Mouse (Mus musculus) MEL (cell line): Measurements from ENCODE around the gene Mr1. TPM values are rescaled to one million over a fixed set of nuclear protein-coding genes. Genes with fewer than 3 reads are reported as not detected.

ENCODE experiments used
- DNase-seq: peaks from one replicate; pipeline ENCODE4 v3.0.0; 2011; ENCODE audit warnings: low read depth, low spot score
- H3K27ac ChIP-seq: 2 replicates; pipeline ENCODE4 v1.5.1; 2012; ENCODE audit warnings: low read depth, mild to moderate bottlenecking, control low read depth, low read length, moderate library complexity; ENCODE audit not compliant: control insufficient read depth
- H3K27me3 ChIP-seq, 2 experiments: fragments of 150-350 bp in 1 of 2; sonication (generic) in 1 of 2; 2 replicates each; pipeline ENCODE4 v1.6.1; 2012; ENCODE audit warnings: low read length in 2 of 2, mild to moderate bottlenecking in 2 of 2, improper control_type of control experiment in 1 of 2, moderate library complexity in 1 of 2; ENCODE audit not compliant: insufficient read depth in 2 of 2, control insufficient read depth in 1 of 2
- H3K36me3 ChIP-seq, 2 experiments: 2 replicates each; pipeline ENCODE4 v1.6.1; 2012 to 2014; ENCODE audit warnings: low read length in 2 of 2, improper control_type of control experiment in 1 of 2, inconsistent platforms in 1 of 2, mild to moderate bottlenecking in 1 of 2; ENCODE audit not compliant: insufficient read depth in 2 of 2, control insufficient read depth in 1 of 2
- H3K4me1 ChIP-seq, 2 experiments: fragments of 150-350 bp in 1 of 2; sonication (generic) in 1 of 2; 2 replicates each; pipeline ENCODE4 v1.6.1; 2012; ENCODE audit warnings: low read length in 2 of 2, improper control_type of control experiment in 1 of 2, mild to moderate bottlenecking in 1 of 2; ENCODE audit not compliant: insufficient read depth in 2 of 2, control insufficient read depth in 1 of 2
- H3K4me3 ChIP-seq, 2 experiments: fragments of 150-350 bp in 1 of 2; sonication (generic) in 1 of 2; 2 replicates each; pipeline ENCODE4 v1.5.1; 2012; ENCODE audit warnings: low read depth in 2 of 2, low read length in 2 of 2, mild to moderate bottlenecking in 2 of 2, moderate library complexity in 2 of 2, control low read depth in 1 of 2, improper control_type of control experiment in 1 of 2; ENCODE audit not compliant: control insufficient read depth in 1 of 2, insufficient read depth in 1 of 2
- H3K79me2 ChIP-seq: 2 replicates; pipeline ENCODE4 v1.6.1; 2012; ENCODE audit warnings: mild to moderate bottlenecking, low read length, moderate library complexity; ENCODE audit not compliant: control insufficient read depth, poor library complexity, insufficient read depth
- H3K9ac ChIP-seq: 2 replicates; pipeline ENCODE4 v1.6.1; 2012; ENCODE audit warnings: low read depth, mild to moderate bottlenecking, control low read depth, low read length, moderate library complexity; ENCODE audit not compliant: control insufficient read depth, poor library complexity, severe bottlenecking
- H3K9me3 ChIP-seq: fragments of 150-350 bp; sonication (generic); replicated peaks from 2 replicates; pipeline ENCODE4 v1.6.1; 2012; ENCODE audit warnings: mild to moderate bottlenecking, low read length, improper control_type of control experiment, moderate library complexity; ENCODE audit not compliant: insufficient read depth
- BHLHE40 ChIP-seq: IDR thresholded peaks from 2 replicates; pipeline ENCODE4 v1.6.1; 2012; ENCODE audit warnings: low read depth, mild to moderate bottlenecking, inconsistent platforms, low read length, improper control_type of control experiment, borderline replicate concordance
- CHD1 ChIP-seq: IDR thresholded peaks from 2 replicates; pipeline ENCODE4 v1.6.1; 2012; ENCODE audit warnings: low read depth, mild to moderate bottlenecking, inconsistent platforms, low read length, improper control_type of control experiment
- CHD2 ChIP-seq: IDR thresholded peaks from 2 replicates; pipeline ENCODE4 v1.6.1; 2011; ENCODE audit warnings: low read length, improper control_type of control experiment
- EP300 ChIP-seq, 2 experiments: IDR thresholded peaks; 2 replicates each; pipeline ENCODE4 v1.6.1; 2011; ENCODE audit warnings: improper control_type of control experiment in 2 of 2, low read length in 2 of 2, low read depth in 1 of 2, mild to moderate bottlenecking in 1 of 2
- ETS1 ChIP-seq: IDR thresholded peaks from 2 replicates; pipeline ENCODE4 v1.6.1; 2012; ENCODE audit warnings: low read depth, mild to moderate bottlenecking, inconsistent platforms, low read length, improper control_type of control experiment, moderate library complexity
- GABPA ChIP-seq: IDR thresholded peaks from 2 replicates; pipeline ENCODE4 v1.6.1; 2012; ENCODE audit warnings: low read depth, mild to moderate bottlenecking, inconsistent platforms, low read length, improper control_type of control experiment, moderate library complexity
- GATA1 ChIP-seq: IDR thresholded peaks from 2 replicates; pipeline ENCODE4 v1.6.1; 2011; ENCODE audit warnings: low read depth, low read length, improper control_type of control experiment
- HCFC1 ChIP-seq: IDR thresholded peaks from 2 replicates; pipeline ENCODE4 v1.6.1; 2012; ENCODE audit warnings: low read depth, mild to moderate bottlenecking, inconsistent platforms, low read length, improper control_type of control experiment, moderate library complexity
- JUND ChIP-seq: IDR thresholded peaks from 2 replicates; pipeline ENCODE4 v1.6.1; 2011; ENCODE audit warnings: low read depth, mild to moderate bottlenecking, improper control_type of control experiment, low read length
- KAT2A ChIP-seq: conservative IDR thresholded peaks from 2 replicates; pipeline ENCODE4 v1.6.1; 2012; ENCODE audit warnings: low read depth, low read length, improper control_type of control experiment, inconsistent platforms
- MAX ChIP-seq: IDR thresholded peaks from 2 replicates; pipeline ENCODE4 v1.6.1; 2011; ENCODE audit warnings: low read length, improper control_type of control experiment
- MXI1 ChIP-seq: IDR thresholded peaks from 2 replicates; pipeline ENCODE4 v1.6.1; 2011; ENCODE audit warnings: mild to moderate bottlenecking, low read depth, low read length, improper control_type of control experiment
- MYB ChIP-seq: IDR thresholded peaks from 2 replicates; pipeline ENCODE4 v1.6.1; 2011; ENCODE audit warnings: mild to moderate bottlenecking, low read depth, low read length, improper control_type of control experiment
- MYC ChIP-seq: IDR thresholded peaks from 2 replicates; pipeline ENCODE4 v1.6.1; 2011; ENCODE audit warnings: low read depth, mild to moderate bottlenecking, low read length, improper control_type of control experiment, moderate library complexity
- NRF1 ChIP-seq: IDR thresholded peaks from 2 replicates; pipeline ENCODE4 v1.6.1; 2014; ENCODE audit warnings: low read depth, mild to moderate bottlenecking, inconsistent platforms, low read length, improper control_type of control experiment, moderate library complexity; ENCODE audit not compliant: poor library complexity, insufficient read depth, severe bottlenecking
- POLR2AphosphoS2 ChIP-seq: IDR thresholded peaks from 2 replicates; pipeline ENCODE4 v1.6.1; 2011; ENCODE audit warnings: low read length, improper control_type of control experiment
- POLR2AphosphoS5 ChIP-seq: IDR thresholded peaks from 2 replicates; pipeline ENCODE4 v1.6.1; 2012; ENCODE audit warnings: low read depth, borderline replicate concordance, mild to moderate bottlenecking, inconsistent platforms, low read length, moderate library complexity, mixed read lengths
- RAD21 ChIP-seq: IDR thresholded peaks from 2 replicates; pipeline ENCODE4 v1.6.1; 2011; ENCODE audit warnings: mild to moderate bottlenecking, low read depth, low read length, improper control_type of control experiment
- RCOR1 ChIP-seq: IDR thresholded peaks from 2 replicates; pipeline ENCODE4 v1.6.1; 2012; ENCODE audit warnings: low read depth, mild to moderate bottlenecking, inconsistent platforms, low read length, improper control_type of control experiment
- SIN3A ChIP-seq: IDR thresholded peaks from 2 replicates; pipeline ENCODE4 v1.6.1; 2012; ENCODE audit warnings: low read length, improper control_type of control experiment, inconsistent platforms
- TAL1 ChIP-seq: IDR thresholded peaks from 2 replicates; pipeline ENCODE4 v1.6.1; 2012; ENCODE audit warnings: mild to moderate bottlenecking, inconsistent platforms, low read length, moderate library complexity, mixed read lengths
- TCF12 ChIP-seq: IDR thresholded peaks from 2 replicates; pipeline ENCODE4 v1.6.1; 2014; ENCODE audit warnings: low read depth, mild to moderate bottlenecking, inconsistent platforms, low read length, improper control_type of control experiment, moderate library complexity
- USF1 ChIP-seq: IDR thresholded peaks from 2 replicates; pipeline ENCODE4 v1.6.1; 2014; ENCODE audit warnings: low read depth, mild to moderate bottlenecking, inconsistent platforms, low read length, improper control_type of control experiment, moderate library complexity
- ZC3H11A ChIP-seq: IDR thresholded peaks from 2 replicates; pipeline ENCODE4 v1.6.1; 2012; ENCODE audit warnings: low read depth, mild to moderate bottlenecking, inconsistent platforms, low read length, improper control_type of control experiment
- polyA plus RNA-seq, 2 experiments: library from polyadenylated mRNA; stranded (reverse) in 1 of 2; unstranded in 1 of 2; fragments of >175 nt in 1 of 2; fragments of >200 nt in 1 of 2; gene quantifications; 2 replicates each; pipeline versions ENCODE4 v1.2.1 to v1.2.4; 2012; ENCODE audit warnings: low replicate concordance in 2 of 2, low read depth in 1 of 2; ENCODE audit not compliant: insufficient read length in 2 of 2, insufficient read depth in 1 of 2, missing spikeins in 1 of 2
- total RNA-seq: library from RNA; depleted of rRNA; stranded (reverse); fragments of 300-350 nt; gene quantifications from 2 replicates; pipeline ENCODE4 v1.2.3, GENCODE M21; 2012

The Mr1 gene
- total and polyA plus RNA-seq, 3 experiments: 2.0 to 3.9 TPM; not detected in 1

- Histone ChIP-seq H3K9ac (peak overlapping the region; percentile 80), H3K27ac (peak overlapping the region; percentile 58), H3K9me3 (no peaks in the 10 kb centered on the region), H3K79me2 (no peaks in the 10 kb centered on the region; the same call in 1 of the 2 replicates), H3K36me3 (peaks cover 0 to 26% of the 10 kb centered on the region in 2 experiments; a peak in 2 of 4 replicates), H3K4me1 (peaks cover 16 to 44% of the 10 kb centered on the region in 2 experiments), H3K4me3 (peak overlapping the region; percentile 54 to 60), H3K27me3 (no peaks in the 10 kb centered on the region)
- DNase-seq: no peak
- TF ChIP-seq EP300 (IDR thresholded peaks at IDR 0.05; ENCODE audit: low read depth in 1 of 2, low read length in 2 of 2): no peak
- TF ChIP-seq MAX: no peak
- no peak for TF ChIP-seq MYB
- no peak for TF ChIP-seq POLR2AphosphoS5
- no peak for TF ChIP-seq GATA1
- no peak for TF ChIP-seq RCOR1
- no peak for TF ChIP-seq JUND
- no peak for TF ChIP-seq KAT2A
- no peak for TF ChIP-seq MYC
- TF ChIP-seq USF1: no peak
- TF ChIP-seq HCFC1: no peak
- no peak for TF ChIP-seq RAD21
- no peak for TF ChIP-seq ETS1
- TF ChIP-seq CHD2: no peak; the same call in 1 of the 2 replicates
- no peak for TF ChIP-seq GABPA
- TF ChIP-seq SIN3A: no peak
- TF ChIP-seq CHD1: no peak
- TF ChIP-seq, all 39 proteins: peak for 0
These were observed 64.3 kb downstream of the Mr1 start for GRCm38 (mm10) chr1:155082158-155082964.

GRCm38 (mm10) chr1:155077675-155078074 is 68.9 kb downstream of the Mr1 start:
- Histone ChIP-seq H3K36me3 (peaks cover 0 to 2% of the 10 kb centered on the region in 2 experiments; a peak in 2 of 4 replicates), H3K9ac (no peak overlapping the region), H3K4me1 (peaks cover 3 to 9% of the 10 kb centered on the region in 2 experiments; a peak in 3 of 4 replicates), H3K9me3 (no peaks in the 10 kb centered on the region), H3K27me3 (no peaks in the 10 kb centered on the region), H3K27ac (no peak overlapping the region), H3K4me3 (no peak overlapping the region), H3K79me2 (no peaks in the 10 kb centered on the region)
- TF ChIP-seq POLR2AphosphoS2 (no peak), BHLHE40 (no peak), TCF12 (no peak), EP300 (IDR thresholded peaks at IDR 0.05; ENCODE audit: low read depth in 1 of 2, low read length in 2 of 2) (no peak), HCFC1 (no peak), MAX (no peak), GATA1 (no peak), RCOR1 (no peak), NRF1 (no peak), MYC (no peak), ZC3H11A (no peak), TAL1 (no peak), POLR2AphosphoS5 (no peak), MXI1 (no peak), JUND (no peak), ETS1 (no peak)
- no peak for DNase-seq
